Mouse (Mus musculus): ENCODE results near the gene 9130213A22Rik.

- no peak for TF ChIP-seq GATA1 (IDR thresholded peaks at IDR 0.05; ENCODE audit: low read length)
- TF ChIP-seq TAL1 (IDR thresholded peaks at IDR 0.05; ENCODE audit: low read length), result no peak
Observed at GRCm38 (mm10) chr11:69121741-69122335, 551 bp downstream of the 9130213A22Rik start.
